Mouse (Mus musculus) ES-Bruce4 (cell line): ENCODE results near the gene Erh. TPM values are rescaled to one million over a fixed set of nuclear protein-coding genes. Genes with fewer than 3 reads are reported as not detected.

ENCODE experiments used
- H3K27ac ChIP-seq: 2 replicates; pipeline ENCODE4 v1.5.1; 2012; ENCODE audit warnings: low read length, inconsistent platforms; ENCODE audit not compliant: insufficient read depth
- H3K27me3 ChIP-seq: 2 replicates; pipeline ENCODE4 v1.6.1; 2012; ENCODE audit warnings: mild to moderate bottlenecking, low read length, inconsistent platforms; ENCODE audit not compliant: control insufficient read depth, poor library complexity, insufficient read depth, severe bottlenecking
- H3K36me3 ChIP-seq: 2 replicates; pipeline ENCODE4 v1.6.1; 2012; ENCODE audit warnings: inconsistent platforms, mild to moderate bottlenecking, low read length, moderate library complexity; ENCODE audit not compliant: control insufficient read depth, poor library complexity, insufficient read depth, severe bottlenecking
- H3K4me1 ChIP-seq: one replicate; pipeline ENCODE4 v1.8.1; 2011; ENCODE audit warnings: low read length; ENCODE audit not compliant: control insufficient read depth, insufficient read depth
- H3K4me3 ChIP-seq: 2 replicates; pipeline ENCODE4 v1.5.1; 2011; ENCODE audit warnings: low read depth, mild to moderate bottlenecking, low read length
- H3K9ac ChIP-seq: 2 replicates; pipeline ENCODE4 v1.6.1; 2012; ENCODE audit warnings: low read depth, mild to moderate bottlenecking, inconsistent platforms; ENCODE audit not compliant: poor library complexity, severe bottlenecking
- H3K9me3 ChIP-seq: replicated peaks from 2 replicates; pipeline ENCODE4 v1.6.1; 2012; ENCODE audit warnings: mild to moderate bottlenecking, low read length, inconsistent platforms; ENCODE audit not compliant: control insufficient read depth, poor library complexity, insufficient read depth, severe bottlenecking
- CTCF ChIP-seq: IDR thresholded peaks from one replicate; pipeline ENCODE4 v1.8.1; 2011; ENCODE audit warnings: low read depth, low read length
- EP300 ChIP-seq: IDR thresholded peaks from 2 replicates; pipeline ENCODE4 v1.6.1; 2011; ENCODE audit warnings: low read depth, low read length; ENCODE audit not compliant: insufficient read depth
- POLR2A ChIP-seq: IDR thresholded peaks from one replicate; pipeline ENCODE4 v1.8.1; 2011; ENCODE audit warnings: low read length; ENCODE audit not compliant: insufficient read depth
- polyA plus RNA-seq: library from polyadenylated mRNA; stranded (reverse); fragments of >200 nt; gene quantifications from 2 replicates; pipeline ENCODE4 v1.2.4, GENCODE M21; 2011; ENCODE audit warnings: low read depth; ENCODE audit not compliant: missing spikeins, insufficient read depth, insufficient read length

Erh gene
- polyA plus RNA-seq, 1 experiment = 84.0 TPM

DNA sequence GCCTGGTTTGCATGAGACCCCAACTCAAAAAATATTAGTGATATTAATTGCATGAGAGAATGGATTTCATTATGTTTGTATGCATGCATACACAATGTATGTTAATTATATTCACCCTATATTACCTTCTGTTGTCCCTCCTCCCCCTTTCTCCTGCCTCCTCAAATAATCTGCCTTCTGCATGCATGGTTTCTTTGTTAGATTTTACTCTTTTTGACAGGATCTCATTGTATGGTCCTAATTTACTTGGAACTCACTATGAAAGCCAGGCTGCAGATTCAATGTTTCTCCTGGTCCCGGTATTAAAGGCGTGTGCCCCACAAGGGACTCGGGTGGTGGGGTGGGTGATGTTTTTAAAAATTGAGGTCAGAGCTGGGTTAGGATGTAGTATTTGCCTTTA is 40.2 kb upstream of the Erh start:
- no peak for TF ChIP-seq CTCF
- no peak for TF ChIP-seq POLR2A
- no peak for TF ChIP-seq EP300
- Histone ChIP-seq H3K4me1 (no peaks in the 10 kb centered on the region), H3K27ac (no peak overlapping the region), H3K9me3 (no peaks in the 10 kb centered on the region), H3K4me3 (no peak overlapping the region), H3K27me3 (no peaks in the 10 kb centered on the region), H3K36me3 (no peaks in the 10 kb centered on the region), H3K9ac (no peak overlapping the region)

DNA sequence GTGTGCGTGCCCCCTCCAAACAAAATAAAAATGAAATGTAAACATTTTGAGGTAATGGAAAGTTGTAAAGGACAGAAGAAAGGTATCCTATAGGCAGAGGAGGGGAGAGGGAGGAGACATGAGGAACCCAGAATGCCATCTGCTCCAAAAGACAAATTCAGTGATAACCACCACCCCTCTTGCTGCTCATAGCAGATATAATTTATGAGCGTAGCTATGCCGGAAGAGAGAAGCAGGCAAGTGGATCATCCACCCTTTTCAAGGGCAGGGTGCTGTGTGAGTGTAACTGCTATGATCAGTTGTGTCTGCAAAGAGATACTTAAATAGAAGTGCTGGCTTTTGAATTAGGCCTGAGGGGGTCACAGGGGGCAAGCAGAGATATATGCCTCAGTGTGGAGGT is 39.4 kb upstream of the Erh start:
- no peaks in the 10 kb centered on the region for H3K4me1 ChIP-seq
- TF ChIP-seq POLR2A = no peak
- no peak for TF ChIP-seq EP300
- TF ChIP-seq CTCF = no peak
- H3K9ac ChIP-seq = no peak overlapping the region

DNA sequence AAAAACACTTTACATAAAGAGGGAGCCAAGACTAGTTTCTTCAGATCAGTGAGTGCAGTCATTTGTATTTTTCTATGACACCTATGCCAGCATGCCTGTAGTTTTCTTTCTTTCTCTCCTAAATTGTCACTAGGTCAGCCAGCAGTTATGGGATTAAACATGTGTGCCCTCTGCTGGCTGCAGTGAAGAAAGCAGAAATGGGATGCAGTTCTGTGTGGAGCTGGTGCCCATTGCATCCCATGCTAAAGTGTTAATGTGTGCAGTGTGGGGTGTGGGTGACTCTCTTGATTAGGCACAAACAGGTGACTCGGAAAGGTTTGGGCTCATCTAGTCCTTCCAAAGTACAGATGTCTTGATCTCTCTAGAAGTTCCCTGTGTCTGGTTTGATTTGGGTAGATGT is 37.2 kb upstream of the Erh start:
- H3K9ac ChIP-seq = no peak overlapping the region
- TF ChIP-seq EP300 = no peak
- peak; percentile 53 for TF ChIP-seq CTCF

More for the DNA sequence above, 39.4 kb upstream of the Erh start:
- no peak overlapping the region for H3K4me3 ChIP-seq
- no peak overlapping the region for H3K27ac ChIP-seq
- no peaks in the 10 kb centered on the region for H3K36me3 ChIP-seq
- no peaks in the 10 kb centered on the region for H3K27me3 ChIP-seq
- H3K9me3 ChIP-seq = no peaks in the 10 kb centered on the region

DNA sequence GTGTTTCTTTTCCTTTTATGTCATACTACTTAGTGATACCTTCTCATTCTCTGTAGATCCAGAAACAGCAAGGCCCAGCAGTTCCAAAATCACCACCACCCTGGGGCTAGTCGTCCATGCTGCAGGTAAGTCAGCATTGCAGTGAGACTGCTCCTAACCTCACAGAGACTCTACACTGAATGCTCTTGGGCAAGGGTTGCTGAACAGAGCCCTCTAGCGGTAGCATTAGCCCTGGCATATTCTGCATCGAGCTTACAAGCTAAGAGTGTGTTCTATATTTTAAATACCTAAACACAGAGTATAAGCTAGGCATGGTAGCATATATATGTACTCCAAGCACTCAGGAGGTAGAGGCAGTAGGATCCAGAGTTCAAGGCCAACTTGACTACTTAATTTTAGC is 29.0 kb upstream of the Erh start:
- no peak overlapping the region for H3K4me3 ChIP-seq
- H3K4me1 ChIP-seq = no peaks in the 10 kb centered on the region
- no peaks in the 10 kb centered on the region for H3K27me3 ChIP-seq
- H3K36me3 ChIP-seq = peaks cover 4% of the 10 kb centered on the region; the same call in 1 of the 2 replicates
- H3K27ac ChIP-seq = no peak overlapping the region
- H3K9me3 ChIP-seq = no peaks in the 10 kb centered on the region
- TF ChIP-seq EP300 = no peak
- peak; percentile 69 for TF ChIP-seq CTCF
- no peak overlapping the region for H3K9ac ChIP-seq

More for the DNA sequence above, 37.2 kb upstream of the Erh start:
- Histone ChIP-seq H3K4me3 (no peak overlapping the region), H3K27me3 (no peaks in the 10 kb centered on the region), H3K9me3 (no peaks in the 10 kb centered on the region), H3K4me1 (no peaks in the 10 kb centered on the region), H3K27ac (no peak overlapping the region), H3K36me3 (no peaks in the 10 kb centered on the region)

DNA sequence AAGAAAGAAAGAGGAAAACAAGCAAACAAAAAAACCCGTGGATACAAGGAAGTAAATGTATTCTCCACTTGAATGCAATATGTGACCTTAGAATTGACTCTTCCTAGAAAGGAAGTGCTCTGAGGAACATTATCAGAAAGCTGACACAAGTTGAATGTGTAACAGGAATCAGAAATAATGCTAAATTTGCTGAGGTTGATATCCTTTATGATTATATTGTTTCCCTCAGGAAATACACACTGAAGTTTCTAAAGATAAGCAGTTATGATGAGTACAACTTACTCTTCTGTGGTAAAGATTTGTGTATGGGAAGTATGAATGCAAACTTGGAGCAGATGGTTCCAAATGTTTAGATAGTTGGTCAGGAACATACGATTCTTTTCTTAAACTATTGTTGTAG is 24.2 kb upstream of the Erh start:
- no peak overlapping the region for H3K9ac ChIP-seq
- H3K4me1 ChIP-seq = no peaks in the 10 kb centered on the region
- H3K9me3 ChIP-seq = no peaks in the 10 kb centered on the region
- TF ChIP-seq POLR2A = no peak
- TF ChIP-seq EP300 = no peak
- TF ChIP-seq CTCF = no peak
- H3K27ac ChIP-seq = no peak overlapping the region
- no peaks in the 10 kb centered on the region; the same call in 1 of the 2 replicates for H3K36me3 ChIP-seq
- no peaks in the 10 kb centered on the region for H3K27me3 ChIP-seq
- H3K4me3 ChIP-seq = no peak overlapping the region

DNA sequence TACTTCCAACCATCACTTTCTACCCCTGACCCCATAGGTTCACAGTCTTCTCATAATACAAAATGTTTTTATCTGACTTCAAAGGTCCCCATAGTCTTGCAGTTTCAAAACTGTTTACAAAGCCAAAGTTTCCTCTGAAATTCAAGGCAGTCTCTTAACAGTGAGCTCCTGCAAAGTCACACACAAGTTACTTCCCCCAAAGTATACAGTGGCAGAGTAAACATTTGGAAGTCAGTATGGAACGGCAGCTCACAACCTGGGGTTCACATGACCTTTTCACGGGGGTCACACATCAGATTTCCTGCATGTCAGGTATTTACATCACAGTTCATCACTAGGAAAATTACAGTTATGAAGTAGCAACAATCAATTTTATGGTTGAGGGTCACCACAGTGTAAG is 19.8 kb upstream of the Erh start:
- H3K27ac ChIP-seq = no peak overlapping the region
- no peaks in the 10 kb centered on the region for H3K4me1 ChIP-seq
- H3K27me3 ChIP-seq = no peaks in the 10 kb centered on the region
- no peaks in the 10 kb centered on the region; the same call in 1 of the 2 replicates for H3K36me3 ChIP-seq
- H3K9me3 ChIP-seq = no peaks in the 10 kb centered on the region
- no peak overlapping the region for H3K4me3 ChIP-seq
- TF ChIP-seq EP300 = no peak
- no peak for TF ChIP-seq CTCF
- TF ChIP-seq POLR2A = no peak
- H3K9ac ChIP-seq = no peak overlapping the region

DNA sequence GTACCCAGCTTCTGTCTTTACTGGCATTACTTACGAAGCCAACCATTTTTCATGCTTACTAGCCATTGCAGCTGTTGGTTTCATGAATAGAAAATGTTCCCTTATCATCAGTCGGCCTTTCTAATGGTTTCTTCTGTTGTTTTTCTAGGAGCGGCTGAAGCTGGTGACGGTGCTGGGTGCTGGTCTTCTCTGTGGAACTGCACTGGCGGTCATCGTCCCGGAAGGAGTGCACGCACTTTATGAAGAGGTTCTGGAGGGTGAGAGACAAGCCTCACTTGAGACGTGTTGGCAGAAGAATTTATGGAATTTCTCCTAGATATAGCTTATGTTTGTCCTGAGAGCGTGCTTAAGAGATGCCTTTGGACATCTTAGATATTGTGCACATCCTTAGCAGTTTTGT is 18.2 kb upstream of the Erh start:
- Histone ChIP-seq H3K9ac (no peak overlapping the region), H3K27me3 (no peaks in the 10 kb centered on the region), H3K4me3 (no peak overlapping the region), H3K4me1 (no peaks in the 10 kb centered on the region), H3K9me3 (no peaks in the 10 kb centered on the region), H3K36me3 (no peaks in the 10 kb centered on the region; the same call in 1 of the 2 replicates), H3K27ac (no peak overlapping the region)
- TF ChIP-seq CTCF = no peak
- no peak for TF ChIP-seq POLR2A
- TF ChIP-seq EP300 = no peak
